Mouse (Mus musculus): ENCODE data around the gene Cideb. TPM values are rescaled to one million over a fixed set of nuclear protein-coding genes. Genes with fewer than 3 reads are reported as not detected.

The Cideb gene
- polyA plus RNA-seq, 1 experiment from 2014 or later = 118 TPM

DNA sequence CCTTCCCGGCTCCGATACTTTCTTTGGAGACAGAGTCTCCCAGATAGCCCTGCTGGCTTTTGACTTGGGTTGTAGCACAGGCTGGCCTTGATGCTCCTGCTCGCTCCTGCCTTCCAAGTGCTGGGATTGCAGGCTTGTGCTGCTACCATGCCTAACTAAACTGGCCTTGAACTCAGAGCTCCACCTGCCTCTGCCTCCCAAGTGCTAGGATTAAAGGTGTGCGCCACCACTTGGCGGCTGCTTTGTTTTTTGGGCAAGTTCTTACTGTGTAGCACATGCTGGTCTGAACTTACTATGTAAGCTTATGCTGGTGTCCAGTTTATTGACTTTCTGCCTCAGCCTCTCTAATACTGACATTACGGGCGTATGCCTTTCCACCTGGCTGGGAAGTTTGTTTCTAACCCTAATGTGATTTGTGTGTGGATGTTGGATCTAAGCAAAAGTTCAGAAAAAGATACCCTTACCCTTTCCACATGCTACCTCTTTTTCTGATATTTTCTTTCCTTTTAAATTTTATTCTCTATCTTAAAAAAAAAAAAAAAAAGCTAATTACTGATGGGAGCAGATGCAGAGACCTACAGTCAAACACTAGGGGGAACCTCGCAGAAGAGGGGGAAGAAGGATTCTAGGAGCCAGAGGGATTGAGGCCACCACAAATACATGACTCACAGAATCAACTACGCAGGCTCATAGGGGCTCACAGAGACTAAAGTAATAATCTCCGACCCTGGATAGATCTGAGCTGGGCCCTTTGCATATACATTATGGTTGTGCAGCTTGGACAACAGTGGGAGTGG lies 11.0 kb downstream of the Cideb start:
- Histone ChIP-seq H3K36me3 (ENCODE audit: control insufficient read depth, insufficient read depth, low read length) (peaks cover 12% of the 10 kb centered on the region; the same call in 1 of the 2 replicates), H3K9ac (ENCODE audit: low read depth, low read length) (no peak overlapping the region), H3K4me2 (ENCODE audit: low read depth, low read length) (peak overlapping the region; percentile 98), H3K27me3 (replicated peaks; ENCODE audit: control insufficient read depth, insufficient read depth, low read length) (no peaks in the 10 kb centered on the region), H3K27ac (ENCODE audit: low read length) (no peak overlapping the region), H3K4me3 (ENCODE audit: low read length) (no peak overlapping the region), H3K9me3 (ENCODE audit: control insufficient read depth, low read length) (no peaks in the 10 kb centered on the region), H3K4me1 (ENCODE audit: control insufficient read depth, insufficient read depth, low read length) (peaks cover 25% of the 10 kb centered on the region)
- ATAC-seq = no peak
- WGBS = 88% methylated on average over 10 of the region's 10 CpGs

DNA sequence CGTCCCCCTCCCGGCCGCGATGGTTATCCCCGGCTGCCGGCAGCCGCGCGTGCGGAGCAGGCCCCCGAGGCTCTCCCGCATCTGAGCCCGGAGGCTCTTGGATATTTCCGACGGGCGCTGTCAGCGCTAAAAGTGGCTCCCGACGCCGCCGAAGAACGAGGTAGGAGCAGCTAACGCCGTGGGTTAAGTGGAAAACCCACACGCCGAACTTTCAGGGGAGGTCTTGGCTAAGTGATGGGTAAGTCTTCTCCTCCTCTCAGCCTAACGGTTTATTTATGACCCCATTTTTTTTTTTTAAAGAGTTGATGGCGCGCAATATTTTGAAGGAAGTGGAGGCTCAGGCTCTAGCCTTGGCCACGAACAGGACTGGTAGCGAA lies 12.4 kb downstream of the Cideb start:
- H3K27ac ChIP-seq (ENCODE audit: low read length) = peak overlapping the region; percentile 51; the same call in 1 of the 2 replicates
- H3K4me1 ChIP-seq (ENCODE audit: control insufficient read depth, insufficient read depth, low read length) = peaks cover 25% of the 10 kb centered on the region
- peaks cover 10% of the 10 kb centered on the region; the same call in 1 of the 2 replicates for H3K36me3 ChIP-seq (ENCODE audit: control insufficient read depth, insufficient read depth, low read length)
- H3K4me2 ChIP-seq (ENCODE audit: low read depth, low read length) = peak overlapping the region; percentile 98
- H3K9me3 ChIP-seq (ENCODE audit: control insufficient read depth, low read length) = no peaks in the 10 kb centered on the region
- under 1% methylated on average over 31 of the region's 31 CpGs for WGBS
- no peak; the same call in 1 of the 2 replicates for ATAC-seq
- peak overlapping the region; percentile 89 for H3K4me3 ChIP-seq (ENCODE audit: low read length)
- no peaks in the 10 kb centered on the region for H3K27me3 ChIP-seq (replicated peaks; ENCODE audit: control insufficient read depth, insufficient read depth, low read length)
- peak overlapping the region; percentile 87 for H3K9ac ChIP-seq (ENCODE audit: low read depth, low read length)

DNA sequence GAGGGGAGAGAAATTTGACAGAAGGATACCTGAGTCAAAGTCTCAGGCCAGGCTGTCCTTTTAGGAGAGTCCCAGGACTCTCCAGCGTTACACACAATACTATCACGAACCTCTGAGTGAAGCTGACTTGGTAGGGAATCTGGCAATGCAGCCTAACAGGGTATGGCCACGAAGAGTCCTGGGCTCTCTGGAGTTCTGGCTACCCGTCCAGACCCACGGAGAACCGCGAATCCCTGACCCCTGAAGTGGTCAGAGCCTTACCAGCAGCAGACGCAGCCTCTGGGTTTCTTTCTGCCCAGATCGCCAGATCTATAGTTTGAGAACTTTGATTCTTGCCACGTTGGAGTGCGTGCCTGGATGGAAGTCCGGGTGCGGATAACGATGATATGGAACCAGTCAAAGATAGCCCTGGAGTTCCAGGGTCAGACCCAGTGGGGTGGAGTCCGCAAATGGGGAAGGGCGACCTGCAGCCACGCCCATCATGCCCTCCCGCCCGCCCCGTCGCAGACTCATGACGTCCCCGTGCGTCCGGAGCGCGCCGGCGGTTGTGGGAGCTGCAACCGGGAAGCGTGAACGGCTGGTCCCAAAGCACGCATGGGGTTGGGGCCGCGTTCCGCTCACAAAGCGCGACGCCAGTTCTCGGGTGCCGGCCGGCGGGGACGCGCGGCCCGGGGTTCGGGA lies 12.9 kb downstream of the Cideb start, which contains the start of the genes Dhrs1 and Nop9:
Gene Dhrs1 (minus strand): TSS at position 511 of the 681 bp plus-strand sequence.
Gene Nop9 (plus strand): TSS at position 514 of the 681 bp plus-strand sequence.
- H3K9ac ChIP-seq (ENCODE audit: low read depth, low read length) = peak within 1 kb of the TSS; percentile 87
- H3K36me3 ChIP-seq (ENCODE audit: control insufficient read depth, insufficient read depth, low read length) = peaks cover 6% of the 10 kb centered on the region; the same call in 1 of the 2 replicates
- 1% methylated on average over 45 of the region's 48 CpGs for WGBS
- peak; percentile 92 for ATAC-seq
- H3K27ac ChIP-seq (ENCODE audit: low read length) = peak within 1 kb of the TSS; percentile 81
- peaks cover 25% of the 10 kb centered on the region for H3K4me1 ChIP-seq (ENCODE audit: control insufficient read depth, insufficient read depth, low read length)
- H3K4me2 ChIP-seq (ENCODE audit: low read depth, low read length) = peak within 1 kb of the TSS; percentile 98
- no peaks in the 10 kb centered on the region for H3K27me3 ChIP-seq (replicated peaks; ENCODE audit: control insufficient read depth, insufficient read depth, low read length)
- H3K9me3 ChIP-seq (ENCODE audit: control insufficient read depth, low read length) = no peaks in the 10 kb centered on the region
- H3K4me3 ChIP-seq (ENCODE audit: low read length) = peak within 1 kb of the TSS; percentile 89

DNA sequence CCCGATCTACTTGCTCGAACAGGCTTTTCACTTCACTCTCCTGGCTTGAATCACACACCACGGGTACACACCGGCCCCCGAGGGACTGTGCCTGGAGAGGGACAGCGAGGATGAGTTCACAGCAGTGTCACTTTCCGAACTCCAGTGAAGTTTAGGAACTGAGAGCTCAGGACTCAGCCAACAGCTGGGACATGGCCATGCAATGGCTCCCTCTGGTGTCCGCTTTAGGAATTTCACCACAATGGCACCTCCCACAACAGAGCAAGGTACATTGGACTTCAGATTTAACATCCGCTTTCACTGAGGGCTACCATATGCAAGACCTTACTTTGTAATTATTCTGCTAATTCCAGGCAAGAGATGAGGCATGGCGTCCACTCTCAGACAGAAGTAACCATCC lies 14.5 kb downstream of the Cideb start:
- Histone ChIP-seq H3K27me3 (replicated peaks; ENCODE audit: control insufficient read depth, insufficient read depth, low read length) (no peaks in the 10 kb centered on the region), H3K9ac (ENCODE audit: low read depth, low read length) (peak overlapping the region; percentile 57), H3K4me1 (ENCODE audit: control insufficient read depth, insufficient read depth, low read length) (peaks cover 25% of the 10 kb centered on the region), H3K4me3 (ENCODE audit: low read length) (peak overlapping the region; percentile 24), H3K36me3 (ENCODE audit: control insufficient read depth, insufficient read depth, low read length) (peaks cover 2% of the 10 kb centered on the region; the same call in 1 of the 2 replicates), H3K27ac (ENCODE audit: low read length) (peak overlapping the region; percentile 58; the same call in 1 of the 2 replicates), H3K9me3 (ENCODE audit: control insufficient read depth, low read length) (no peaks in the 10 kb centered on the region), H3K4me2 (ENCODE audit: low read depth, low read length) (peak overlapping the region; percentile 91)
- WGBS = 15% methylated on average over 10 of the region's 10 CpGs
- ATAC-seq = peak; percentile 66

DNA sequence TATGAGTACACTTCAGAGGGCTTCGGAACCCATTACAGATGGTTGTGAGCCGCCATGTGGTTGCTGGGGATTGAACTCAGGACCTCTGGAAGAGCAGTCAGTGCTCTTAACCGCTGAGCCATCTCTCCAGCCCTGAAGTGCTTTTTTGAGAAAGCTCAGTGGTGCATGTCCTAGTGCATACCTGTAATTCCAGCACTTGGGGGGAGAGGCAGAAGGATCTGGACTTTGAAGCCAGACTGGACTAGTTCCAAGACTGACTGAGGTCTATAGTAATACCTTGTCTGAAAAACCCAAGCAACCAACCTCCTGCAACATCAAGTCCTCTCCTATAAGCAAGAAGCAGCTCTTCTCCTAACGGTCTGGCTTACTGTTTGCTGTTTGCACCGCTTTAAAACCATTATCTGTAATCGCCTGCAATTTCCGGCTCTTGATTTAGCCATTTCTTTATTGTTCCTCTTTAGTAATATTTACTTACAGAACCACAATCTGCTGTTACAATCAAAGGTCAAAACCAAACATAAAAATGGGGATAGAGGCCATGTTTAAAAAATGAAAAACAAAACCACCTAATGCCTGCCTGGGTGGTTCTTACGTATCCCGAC lies 21.1 kb downstream of the Cideb start:
- Histone ChIP-seq H3K9ac (ENCODE audit: low read depth, low read length) (no peak overlapping the region), H3K36me3 (ENCODE audit: control insufficient read depth, insufficient read depth, low read length) (peaks cover 2% of the 10 kb centered on the region; the same call in 1 of the 2 replicates), H3K4me2 (ENCODE audit: low read depth, low read length) (no peak overlapping the region), H3K27ac (ENCODE audit: low read length) (no peak overlapping the region), H3K9me3 (ENCODE audit: control insufficient read depth, low read length) (no peaks in the 10 kb centered on the region), H3K27me3 (replicated peaks; ENCODE audit: control insufficient read depth, insufficient read depth, low read length) (no peaks in the 10 kb centered on the region), H3K4me3 (ENCODE audit: low read length) (no peak overlapping the region), H3K4me1 (ENCODE audit: control insufficient read depth, insufficient read depth, low read length) (peaks cover 19% of the 10 kb centered on the region)
- WGBS = 76% methylated on average over 9 of the region's 9 CpGs
- ATAC-seq = no peak

DNA sequence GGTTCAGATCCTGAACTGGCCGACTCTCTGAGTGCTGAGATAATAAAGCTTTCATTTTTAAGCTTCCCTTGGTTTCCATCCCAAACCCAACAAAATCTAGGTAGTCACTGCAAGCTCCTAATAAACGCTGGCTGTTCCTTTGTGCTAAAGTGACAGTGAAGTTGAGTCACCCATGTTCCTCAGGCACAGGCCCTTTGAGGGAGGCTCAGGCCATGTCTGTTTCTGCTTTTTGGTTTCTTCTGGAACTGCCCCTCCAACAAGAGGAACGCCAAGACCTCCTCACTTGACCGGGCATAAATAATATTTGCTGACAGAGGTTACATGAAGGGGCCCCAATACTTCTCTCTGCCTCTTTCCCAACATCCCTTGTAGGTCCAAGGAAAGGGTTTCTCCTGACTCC lies 22.5 kb downstream of the Cideb start:
- H3K4me3 ChIP-seq (ENCODE audit: low read length) = no peak overlapping the region
- no peaks in the 10 kb centered on the region; the same call in 1 of the 2 replicates for H3K36me3 ChIP-seq (ENCODE audit: control insufficient read depth, insufficient read depth, low read length)
- no peak overlapping the region for H3K9ac ChIP-seq (ENCODE audit: low read depth, low read length)
- peaks cover 19% of the 10 kb centered on the region for H3K4me1 ChIP-seq (ENCODE audit: control insufficient read depth, insufficient read depth, low read length)
- H3K27ac ChIP-seq (ENCODE audit: low read length) = peak overlapping the region; percentile 23; the same call in 1 of the 2 replicates
- ATAC-seq = no peak
- no peaks in the 10 kb centered on the region for H3K27me3 ChIP-seq (replicated peaks; ENCODE audit: control insufficient read depth, insufficient read depth, low read length)
- no peaks in the 10 kb centered on the region for H3K9me3 ChIP-seq (ENCODE audit: control insufficient read depth, low read length)
- WGBS = 63% methylated on average over 4 of the region's 4 CpGs
- H3K4me2 ChIP-seq (ENCODE audit: low read depth, low read length) = no peak overlapping the region

DNA sequence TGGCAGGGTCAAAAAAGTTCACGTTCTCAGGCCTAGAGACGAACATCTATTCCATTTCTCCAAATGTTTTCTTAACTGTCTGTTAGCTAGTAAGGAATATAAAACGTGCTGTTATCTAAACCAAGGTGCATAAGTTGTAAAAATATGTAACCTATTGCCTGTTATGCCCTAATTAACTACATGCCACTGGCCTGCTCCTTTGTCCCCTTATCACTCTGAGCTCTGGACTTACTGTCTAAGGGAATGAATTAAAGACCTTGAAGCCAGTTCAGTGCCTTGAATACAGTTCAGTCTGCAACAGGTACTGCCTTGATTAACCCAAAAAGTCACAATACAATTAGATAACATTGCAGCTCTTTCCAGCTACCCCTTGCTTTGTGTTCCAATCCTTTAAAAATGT lies 22.9 kb downstream of the Cideb start:
- 0 out of 2 replicates have a peak overlapping the region, but pooled peaks have one; percentile 23 for H3K27ac ChIP-seq (ENCODE audit: low read length)
- no peak overlapping the region for H3K4me2 ChIP-seq (ENCODE audit: low read depth, low read length)
- no peak overlapping the region for H3K4me3 ChIP-seq (ENCODE audit: low read length)
- H3K36me3 ChIP-seq (ENCODE audit: control insufficient read depth, insufficient read depth, low read length) = no peaks in the 10 kb centered on the region; the same call in 1 of the 2 replicates
- H3K4me1 ChIP-seq (ENCODE audit: control insufficient read depth, insufficient read depth, low read length) = peaks cover 19% of the 10 kb centered on the region
- WGBS = 34% methylated on average over 3 of the region's 3 CpGs
- ATAC-seq = peak; percentile 86
- no peak overlapping the region for H3K9ac ChIP-seq (ENCODE audit: low read depth, low read length)
- no peaks in the 10 kb centered on the region; the same call in 1 of the 2 replicates for H3K27me3 ChIP-seq (replicated peaks; ENCODE audit: control insufficient read depth, insufficient read depth, low read length)
- no peaks in the 10 kb centered on the region for H3K9me3 ChIP-seq (ENCODE audit: control insufficient read depth, low read length)

DNA sequence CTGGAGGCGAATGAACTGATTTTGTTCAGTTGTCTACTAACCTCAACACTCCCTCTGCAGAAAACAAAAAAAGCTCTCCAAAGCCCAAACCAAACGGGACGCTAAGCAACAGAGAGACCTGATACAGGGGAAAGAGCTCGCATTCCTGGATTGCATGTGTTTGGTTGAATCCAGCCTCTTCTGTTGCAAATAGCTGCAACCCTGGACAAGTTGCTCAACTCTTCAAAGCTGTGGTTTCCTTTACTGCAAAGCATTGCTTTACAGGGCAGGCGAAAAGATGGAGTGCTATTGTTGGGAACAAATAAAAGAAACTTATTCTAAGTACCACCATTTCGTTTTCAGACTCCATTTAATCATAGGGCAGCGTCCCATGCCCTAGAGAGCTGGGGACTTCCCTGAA lies 23.4 kb downstream of the Cideb start:
- Histone ChIP-seq H3K36me3 (ENCODE audit: control insufficient read depth, insufficient read depth, low read length) (no peaks in the 10 kb centered on the region; the same call in 1 of the 2 replicates), H3K9ac (ENCODE audit: low read depth, low read length) (no peak overlapping the region), H3K4me2 (ENCODE audit: low read depth, low read length) (no peak overlapping the region), H3K4me3 (ENCODE audit: low read length) (no peak overlapping the region), H3K27ac (ENCODE audit: low read length) (no peak overlapping the region), H3K4me1 (ENCODE audit: control insufficient read depth, insufficient read depth, low read length) (peaks cover 19% of the 10 kb centered on the region), H3K9me3 (ENCODE audit: control insufficient read depth, low read length) (no peaks in the 10 kb centered on the region), H3K27me3 (replicated peaks; ENCODE audit: control insufficient read depth, insufficient read depth, low read length) (no peaks in the 10 kb centered on the region; the same call in 1 of the 2 replicates)
- WGBS = 58% methylated on average over 7 of the region's 7 CpGs
- no peak for ATAC-seq

DNA sequence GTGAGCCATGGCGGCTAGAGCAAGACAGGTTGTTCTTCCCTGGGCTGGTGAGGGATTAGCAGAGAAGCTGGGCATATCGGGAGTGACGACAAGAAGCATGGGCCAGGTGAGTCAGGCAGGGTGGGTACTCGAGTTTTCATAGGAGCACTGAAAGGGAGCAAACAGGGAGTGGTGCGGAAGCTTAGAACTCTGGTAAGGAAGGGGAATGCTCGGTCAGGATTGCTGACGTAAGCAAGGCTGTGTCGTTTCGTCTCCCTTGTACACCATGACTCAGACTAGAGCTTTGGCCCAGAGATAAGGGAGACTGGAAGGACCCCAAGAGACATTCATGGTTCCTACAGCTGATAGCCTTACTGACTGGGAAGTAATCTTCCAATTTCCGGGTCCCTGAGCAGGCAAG lies 24.4 kb downstream of the Cideb start:
- H3K4me1 ChIP-seq (ENCODE audit: control insufficient read depth, insufficient read depth, low read length) = peaks cover 19% of the 10 kb centered on the region
- no peak overlapping the region for H3K9ac ChIP-seq (ENCODE audit: low read depth, low read length)
- no peaks in the 10 kb centered on the region for H3K9me3 ChIP-seq (ENCODE audit: control insufficient read depth, low read length)
- H3K27me3 ChIP-seq (replicated peaks; ENCODE audit: control insufficient read depth, insufficient read depth, low read length) = no peaks in the 10 kb centered on the region; the same call in 1 of the 2 replicates
- H3K27ac ChIP-seq (ENCODE audit: low read length) = no peak overlapping the region
- peak; percentile 67 for ATAC-seq
- no peaks in the 10 kb centered on the region for H3K36me3 ChIP-seq (ENCODE audit: control insufficient read depth, insufficient read depth, low read length)
- H3K4me3 ChIP-seq (ENCODE audit: low read length) = no peak overlapping the region
- H3K4me2 ChIP-seq (ENCODE audit: low read depth, low read length) = no peak overlapping the region
- 63% methylated on average over 10 of the region's 10 CpGs for WGBS
